Mouse (Mus musculus): ENCODE measurements at regions not wholly inside any gene's neighbourhood (a gene's known extent, or its start where the extent isn't known, plus 50 kb on each side); places are given as distances from the start of the nearest gene placed in this dataset.

DNA sequence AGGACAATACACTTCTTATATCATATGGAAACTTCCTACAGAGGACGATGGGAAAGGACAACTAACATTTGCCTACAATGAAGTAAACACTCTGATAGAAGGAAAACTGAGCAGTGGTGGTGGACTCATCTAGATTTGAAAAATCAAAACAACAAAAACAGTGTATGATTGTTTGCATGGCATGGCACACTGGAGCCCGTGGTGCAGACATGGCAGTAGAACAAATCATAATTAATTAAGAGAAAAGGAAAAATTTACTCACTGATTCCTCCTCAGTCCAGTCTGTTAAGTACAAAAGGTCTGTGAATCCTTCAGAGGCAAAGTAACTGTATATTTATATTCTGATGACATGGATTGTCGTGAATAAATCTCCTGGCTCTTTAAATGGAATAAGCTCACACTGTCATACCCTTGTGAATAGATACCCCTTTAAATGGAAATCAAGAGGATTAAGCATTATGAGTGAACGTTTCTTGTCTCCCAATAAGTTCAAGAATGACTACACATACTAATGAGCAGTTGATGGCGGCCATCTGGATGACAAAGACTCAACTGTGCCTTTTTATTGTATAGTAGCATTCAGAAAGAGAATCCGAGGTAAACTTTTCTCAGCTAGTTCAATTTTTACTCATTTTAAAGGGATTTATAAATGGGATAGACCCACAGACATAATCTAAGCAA is 511.1 kb downstream of the Arl4a start:
- Histone ChIP-seq H3K36me3 (no peaks in the 10 kb centered on the region), H3K4me2 (no peak overlapping the region), H3K4me3 (no peak overlapping the region), H3K9me3 (replicated peaks) (no peaks in the 10 kb centered on the region), H3K9ac (no peak overlapping the region), H3K27ac (ENCODE audit: poor library complexity, severe bottlenecking) (no peak overlapping the region), H3K27me3 (replicated peaks) (no peaks in the 10 kb centered on the region), H3K4me1 (replicated peaks) (no peaks in the 10 kb centered on the region)
- ATAC-seq (ENCODE audit: insufficient number of reproducible peaks, low FRiP score) = no peak
- WGBS = 66% methylated on average over 6 of the region's 6 CpGs

DNA sequence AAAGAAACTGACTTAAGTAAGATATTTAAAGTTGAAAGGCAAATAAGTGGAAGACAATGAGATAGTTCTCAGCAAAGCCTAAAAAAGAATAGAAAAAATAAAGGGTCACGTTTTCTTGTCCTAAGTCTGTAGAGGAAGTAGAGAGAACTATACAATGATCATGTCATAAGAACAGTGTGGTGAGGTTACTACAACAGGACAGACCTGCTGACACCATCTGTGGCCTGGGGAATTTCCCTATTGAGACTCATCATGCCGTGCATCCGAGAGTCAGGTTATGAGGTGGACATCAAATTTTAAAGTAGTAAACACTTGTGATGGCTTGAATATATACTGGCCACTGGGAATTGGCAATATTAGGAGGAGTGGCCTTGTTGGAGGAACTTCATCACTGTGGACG is 522.1 kb downstream of the Arl4a start:
- WGBS = 76% methylated on average over 4 of the region's 4 CpGs
- Histone ChIP-seq H3K27ac (ENCODE audit: poor library complexity, severe bottlenecking) (no peak overlapping the region), H3K9me3 (replicated peaks) (no peaks in the 10 kb centered on the region), H3K4me1 (replicated peaks) (no peaks in the 10 kb centered on the region), H3K27me3 (replicated peaks) (0 out of 2 replicates have a peak, but pooled peaks cover 4% of the 10 kb centered on the region), H3K4me2 (no peak overlapping the region), H3K4me3 (no peak overlapping the region), H3K9ac (no peak overlapping the region), H3K36me3 (no peaks in the 10 kb centered on the region)
- ATAC-seq (ENCODE audit: insufficient number of reproducible peaks, low FRiP score) = no peak

DNA sequence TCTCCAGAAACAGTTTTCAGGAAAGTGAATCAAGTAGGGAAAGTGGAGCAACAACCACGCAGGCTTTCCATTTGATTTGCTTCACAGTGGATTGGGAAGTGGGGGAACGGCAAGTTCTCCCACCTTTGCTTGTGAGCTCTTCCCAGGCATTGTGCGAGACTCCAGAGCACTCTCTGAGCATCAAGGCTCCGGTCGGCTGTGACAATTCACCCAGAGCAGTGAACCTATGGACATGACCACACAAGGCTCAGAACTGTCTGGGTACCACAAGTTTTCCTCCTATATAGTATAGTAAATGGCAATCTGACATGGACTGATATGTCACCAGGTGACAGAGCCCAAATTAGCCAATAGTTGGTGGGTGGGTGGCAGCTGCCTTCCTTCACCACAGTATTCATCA is 527.0 kb downstream of the Arl4a start:
- Histone ChIP-seq H3K4me1 (replicated peaks) (0 out of 2 replicates have a peak, but pooled peaks cover 3% of the 10 kb centered on the region), H3K27ac (ENCODE audit: poor library complexity, severe bottlenecking) (no peak overlapping the region), H3K36me3 (no peaks in the 10 kb centered on the region), H3K9me3 (replicated peaks) (no peaks in the 10 kb centered on the region), H3K4me3 (no peak overlapping the region), H3K9ac (no peak overlapping the region), H3K4me2 (no peak overlapping the region), H3K27me3 (replicated peaks) (0 out of 2 replicates have a peak, but pooled peaks cover 4% of the 10 kb centered on the region)
- no peak for ATAC-seq (ENCODE audit: insufficient number of reproducible peaks, low FRiP score)
- WGBS = 78% methylated on average over 5 of the region's 5 CpGs

DNA sequence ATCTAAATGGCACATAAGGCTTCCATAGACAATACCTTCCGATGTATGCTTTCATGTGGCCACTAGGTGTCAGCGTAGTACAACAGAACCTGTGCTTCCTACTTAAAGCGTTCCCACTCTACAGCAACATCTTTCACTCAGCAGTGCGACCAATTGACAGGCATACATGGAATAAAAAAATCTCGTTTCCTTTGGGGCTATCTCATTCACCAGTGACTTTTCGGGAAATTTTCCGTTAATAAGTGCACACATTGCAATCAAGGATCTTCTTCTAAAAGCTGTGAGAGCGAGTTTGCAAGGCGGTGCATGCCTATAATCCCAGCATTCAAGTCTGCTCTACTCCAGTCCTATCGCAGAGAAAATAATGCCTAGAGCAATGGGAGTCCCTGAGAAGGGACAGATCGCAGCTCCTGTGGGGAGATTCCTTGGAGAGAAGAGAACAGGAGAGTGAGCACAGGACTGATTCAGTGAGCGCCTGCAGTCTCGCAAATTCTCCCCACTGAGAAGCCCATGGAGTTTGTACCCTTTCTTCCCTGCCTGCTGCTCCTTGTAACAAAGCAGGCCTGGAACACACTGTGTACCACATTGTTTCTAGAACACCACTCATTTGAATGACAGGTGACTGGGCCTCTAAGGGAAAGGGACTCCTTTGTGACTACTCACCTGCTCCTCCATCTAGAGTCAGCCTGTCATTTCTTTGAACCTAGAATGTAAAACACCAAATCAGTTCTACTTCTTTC is 527.6 kb downstream of the Arl4a start:
- H3K36me3 ChIP-seq = no peaks in the 10 kb centered on the region
- WGBS = 24% methylated on average over 13 of the region's 13 CpGs

DNA sequence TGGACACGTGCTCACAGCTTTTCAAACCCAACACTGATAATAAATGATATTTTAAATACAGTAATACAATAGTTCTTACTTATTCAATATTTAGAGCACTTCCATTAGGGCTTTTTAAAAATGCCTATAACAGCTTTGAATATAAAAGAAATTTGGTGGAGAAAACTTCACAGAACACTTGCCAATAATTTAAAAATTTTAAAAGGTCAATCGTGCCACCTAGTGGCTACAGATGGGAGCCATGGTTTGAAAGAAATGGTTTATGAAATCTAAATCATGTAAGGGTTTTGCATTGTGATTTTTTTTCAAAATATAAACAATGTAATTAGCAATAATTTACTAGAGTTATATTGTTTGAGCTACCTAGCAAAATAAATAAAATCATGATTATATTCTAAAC is 541.6 kb downstream of the Arl4a start:
- H3K27ac ChIP-seq (ENCODE audit: poor library complexity, severe bottlenecking) = no peak overlapping the region
- WGBS = 40% methylated on average over 2 of the region's 2 CpGs
- H3K36me3 ChIP-seq = no peaks in the 10 kb centered on the region
- no peak overlapping the region for H3K4me2 ChIP-seq
- no peaks in the 10 kb centered on the region for H3K27me3 ChIP-seq (replicated peaks)
- no peak for ATAC-seq (ENCODE audit: insufficient number of reproducible peaks, low FRiP score)
- H3K9ac ChIP-seq = no peak overlapping the region
- H3K4me1 ChIP-seq (replicated peaks) = no peaks in the 10 kb centered on the region
- H3K4me3 ChIP-seq = no peak overlapping the region
- H3K9me3 ChIP-seq (replicated peaks) = no peaks in the 10 kb centered on the region

More for the DNA sequence above, 527.6 kb downstream of the Arl4a start:
- Histone ChIP-seq H3K4me2 (peak overlapping the region; percentile 51), H3K27ac (ENCODE audit: poor library complexity, severe bottlenecking) (no peak overlapping the region), H3K4me1 (replicated peaks) (0 out of 2 replicates have a peak, but pooled peaks cover 3% of the 10 kb centered on the region), H3K9me3 (replicated peaks) (no peaks in the 10 kb centered on the region), H3K9ac (no peak overlapping the region), H3K4me3 (0 out of 2 replicates have a peak overlapping the region, but pooled peaks have one; percentile 12), H3K27me3 (replicated peaks) (0 out of 2 replicates have a peak, but pooled peaks cover 4% of the 10 kb centered on the region)
- no peak for ATAC-seq (ENCODE audit: insufficient number of reproducible peaks, low FRiP score)

DNA sequence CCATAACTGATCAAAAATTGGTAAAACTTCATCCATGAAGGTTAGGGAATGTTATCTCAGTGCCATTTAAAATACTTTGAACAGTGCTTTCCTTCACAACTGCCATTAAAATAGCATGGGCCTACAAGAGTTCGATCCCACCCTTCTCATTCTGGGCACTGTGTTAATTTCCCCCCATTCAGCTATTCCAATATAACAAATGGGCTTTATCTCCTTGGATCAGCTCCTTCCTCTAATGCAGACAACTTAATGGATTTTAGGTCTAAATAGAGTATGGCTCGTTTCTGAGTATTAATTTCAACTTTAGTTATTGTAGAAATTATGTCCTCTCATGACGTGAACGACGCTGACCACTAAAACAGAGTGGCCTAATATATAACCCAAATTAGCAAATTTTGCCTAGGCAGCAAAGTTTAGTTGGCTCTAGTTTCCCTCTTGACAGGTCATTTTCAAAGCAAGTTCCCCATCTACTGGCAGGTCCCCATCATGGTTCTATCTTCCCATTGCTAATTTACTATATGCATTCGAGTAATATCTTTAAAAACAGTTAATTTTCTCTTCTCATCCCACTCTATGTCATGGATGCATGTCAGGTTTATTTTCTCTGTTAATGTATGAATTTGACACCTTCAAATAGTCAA is 544.1 kb downstream of the Arl4a start:
- no peaks in the 10 kb centered on the region for H3K4me1 ChIP-seq (replicated peaks)
- no peaks in the 10 kb centered on the region for H3K27me3 ChIP-seq (replicated peaks)
- H3K27ac ChIP-seq (ENCODE audit: poor library complexity, severe bottlenecking) = no peak overlapping the region
- no peak overlapping the region for H3K4me2 ChIP-seq
- 71% methylated on average over 6 of the region's 6 CpGs for WGBS
- H3K9me3 ChIP-seq (replicated peaks) = no peaks in the 10 kb centered on the region
- H3K36me3 ChIP-seq = no peaks in the 10 kb centered on the region
- no peak overlapping the region for H3K4me3 ChIP-seq
- no peak overlapping the region for H3K9ac ChIP-seq
- no peak for ATAC-seq (ENCODE audit: insufficient number of reproducible peaks, low FRiP score)

DNA sequence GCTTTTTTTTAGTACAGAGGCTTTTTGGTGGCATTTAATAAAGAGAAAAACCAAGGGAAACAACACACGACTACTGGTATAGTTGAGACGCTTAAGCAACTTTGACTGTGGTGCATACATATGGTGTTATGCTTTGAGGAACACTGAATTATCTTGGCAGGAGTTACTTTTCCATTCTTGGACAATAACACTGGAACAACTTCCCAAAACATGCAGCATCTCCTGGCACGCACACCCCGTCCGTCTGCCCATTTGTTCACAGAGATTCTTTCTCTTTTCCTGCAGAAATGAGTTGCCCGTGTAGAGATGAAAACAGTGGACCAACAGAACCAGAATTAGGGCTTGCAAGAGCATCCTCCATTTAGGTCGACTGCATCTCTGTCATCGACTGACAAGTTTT is 544.7 kb downstream of the Arl4a start:
- no peak overlapping the region for H3K4me3 ChIP-seq
- H3K27me3 ChIP-seq (replicated peaks) = no peaks in the 10 kb centered on the region
- H3K4me2 ChIP-seq = no peak overlapping the region
- H3K27ac ChIP-seq (ENCODE audit: poor library complexity, severe bottlenecking) = no peak overlapping the region
- no peaks in the 10 kb centered on the region for H3K36me3 ChIP-seq
- no peak for ATAC-seq (ENCODE audit: insufficient number of reproducible peaks, low FRiP score)
- no peaks in the 10 kb centered on the region for H3K4me1 ChIP-seq (replicated peaks)
- no peaks in the 10 kb centered on the region for H3K9me3 ChIP-seq (replicated peaks)
- WGBS = 78% methylated on average over 8 of the region's 8 CpGs
- H3K9ac ChIP-seq = no peak overlapping the region

DNA sequence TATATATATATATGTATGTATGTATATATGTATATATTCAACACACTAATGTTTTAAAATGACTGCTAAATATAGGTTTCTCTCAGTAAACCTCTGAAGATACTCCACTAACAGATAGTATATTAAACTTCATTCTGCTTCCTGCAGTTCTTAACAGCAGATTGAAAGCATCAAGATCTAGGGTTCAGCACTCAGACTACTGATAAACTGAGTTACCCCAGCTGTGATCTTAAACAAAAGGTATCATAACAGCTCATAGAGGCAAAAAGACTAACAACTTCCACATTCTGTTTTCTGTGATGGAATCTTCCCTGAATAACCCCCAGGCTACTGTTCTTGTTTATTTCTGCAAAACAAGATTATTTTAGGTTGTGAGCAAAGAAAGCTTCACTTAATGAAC is 564.8 kb downstream of the Arl4a start:
- Histone ChIP-seq H3K9me3 (replicated peaks) (no peaks in the 10 kb centered on the region), H3K27ac (ENCODE audit: poor library complexity, severe bottlenecking) (no peak overlapping the region), H3K4me3 (no peak overlapping the region), H3K9ac (no peak overlapping the region), H3K27me3 (replicated peaks) (no peaks in the 10 kb centered on the region), H3K4me1 (replicated peaks) (no peaks in the 10 kb centered on the region), H3K4me2 (no peak overlapping the region), H3K36me3 (no peaks in the 10 kb centered on the region)
- no peak for ATAC-seq (ENCODE audit: insufficient number of reproducible peaks, low FRiP score)

Measured in heart, embryonic 12.5 days (tissue).